In the genomic region with DNA sequence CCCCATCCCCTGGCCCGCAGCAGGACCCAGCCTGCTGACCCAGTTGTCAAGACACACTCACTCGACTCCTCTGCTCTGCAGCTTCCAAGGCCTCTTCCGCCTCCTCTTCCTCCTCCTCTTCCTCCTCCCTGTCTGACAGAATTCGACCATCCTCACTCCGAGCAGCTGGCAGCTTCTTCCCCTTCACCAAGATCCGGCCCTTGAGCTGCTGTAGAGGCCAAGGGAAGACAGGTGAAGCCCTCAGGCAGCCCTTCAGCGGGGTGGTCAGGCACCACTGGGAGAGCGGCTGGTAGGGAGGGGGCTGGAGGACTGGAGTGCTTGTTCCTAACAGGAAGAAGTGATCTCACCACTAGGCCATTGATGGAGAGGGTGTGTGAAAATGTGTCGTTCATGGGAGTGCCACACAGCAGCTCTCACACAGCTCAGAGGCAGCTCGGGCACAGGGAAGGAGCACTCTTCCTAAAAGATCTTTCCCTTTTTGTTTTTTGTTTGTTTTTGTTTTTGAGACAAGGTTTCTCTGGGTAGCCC, we compare ENCODE assay signal across 13 mouse cellular contexts. TPM values are rescaled to one million over a fixed set of nuclear protein-coding genes. Genes with fewer than 3 reads are reported as not detected.
A peak's percentile ranks its signal among the peaks of the same experiment; 100 is the strongest.
DNase-seq lines count a peak whose midpoint lies in the region; ATAC-seq and TF ChIP-seq lines count a peak whose summit lies in the region.
"Had no signal": no experiment of that assay in that cellular context is flagged by ENCODE, and none has a peak within 500 bp of the region (broad histone marks: within the 10 kb centered on the region; RNA-seq: fewer than 3 reads in every experiment).

No protein-coding gene starts in this region.

- WGBS in heart, embryonic 10.5 days, result 14% methylated on average over 10 of the region's 10 CpGs
- 28% methylated on average over 10 of the region's 10 CpGs for WGBS in midbrain, embryonic 13.5 days
- WGBS in midbrain, postnatal 0 days, result 25% methylated on average over 10 of the region's 10 CpGs
- WGBS in limb, embryonic 10.5 days, result 18% methylated on average over 10 of the region's 10 CpGs

- DNase-seq in heart, embryonic 10.5 days (ENCODE audit: low spot score), result no peak
- no peak for DNase-seq in heart, adult 8-10 months (ENCODE audit: low spot score)
- no peak for DNase-seq in midbrain, postnatal 0 days (ENCODE audit: low spot score)
- no peak for DNase-seq in limb, embryonic 10.5 days (ENCODE audit: low spot score)
- peak; percentile 43 for DNase-seq in retina, embryonic 14.5 days (ENCODE audit: low spot score)
- no peak for DNase-seq in kidney, postnatal 36 days
- DNase-seq in left cerebral cortex, adult 11 months (ENCODE audit: low spot score), result no peak
- DNase-seq: cerebellum, adult 8-10 months had no signal

- no peaks in the 10 kb centered on the region for H3K9me3 ChIP-seq in heart, embryonic 10.5 days
- H3K9me3 ChIP-seq in midbrain, embryonic 13.5 days, result no peaks in the 10 kb centered on the region
- no peaks in the 10 kb centered on the region for H3K9me3 ChIP-seq in midbrain, postnatal 0 days (ENCODE audit: low read length)
- H3K9me3 ChIP-seq in limb, embryonic 10.5 days (replicated peaks), result no peaks in the 10 kb centered on the region
- H3K9me3 ChIP-seq: embryonic facial prominence, embryonic 15.5 days; liver, embryonic 15.5 days; midbrain, embryonic 15.5 days had no signal

- H3K36me3 ChIP-seq in heart, embryonic 10.5 days, result peaks cover 28% of the 10 kb centered on the region
- peaks cover 10% of the 10 kb centered on the region for H3K36me3 ChIP-seq in midbrain, embryonic 13.5 days
- H3K36me3 ChIP-seq in midbrain, postnatal 0 days (ENCODE audit: insufficient read depth, low read length), result peaks cover 9% of the 10 kb centered on the region; the same call in 1 of the 2 replicates
- peaks cover 21% of the 10 kb centered on the region for H3K36me3 ChIP-seq in limb, embryonic 10.5 days
- H3K36me3 ChIP-seq: midbrain, embryonic 15.5 days had no signal

- ATAC-seq in midbrain, embryonic 13.5 days, result no peak
- ATAC-seq in midbrain, postnatal 0 days (ENCODE audit: low FRiP score), result no peak
- ATAC-seq: midbrain, embryonic 15.5 days had no signal

- H3K4me1 ChIP-seq in heart, embryonic 10.5 days, result peaks cover 26% of the 10 kb centered on the region
- peaks cover 12% of the 10 kb centered on the region for H3K4me1 ChIP-seq in midbrain, embryonic 13.5 days (replicated peaks)
- H3K4me1 ChIP-seq in midbrain, postnatal 0 days (ENCODE audit: insufficient read depth, low read length), result peaks cover 5% of the 10 kb centered on the region; the same call in 1 of the 2 replicates
- peaks cover 11% of the 10 kb centered on the region for H3K4me1 ChIP-seq in limb, embryonic 10.5 days
- H3K4me1 ChIP-seq: embryonic facial prominence, embryonic 15.5 days; midbrain, embryonic 15.5 days had no signal

- H3K27me3 ChIP-seq in heart, embryonic 10.5 days (ENCODE audit: insufficient read depth, poor library complexity, severe bottlenecking), result peaks cover 30% of the 10 kb centered on the region
- H3K27me3 ChIP-seq in midbrain, embryonic 13.5 days, result peaks cover 15% of the 10 kb centered on the region
- peaks cover under 1% of the 10 kb centered on the region; the same call in 1 of the 2 replicates for H3K27me3 ChIP-seq in midbrain, postnatal 0 days (ENCODE audit: insufficient read depth, low read length)
- peaks cover 24% of the 10 kb centered on the region for H3K27me3 ChIP-seq in limb, embryonic 10.5 days (ENCODE audit: low read depth, poor library complexity, severe bottlenecking)
- H3K27me3 ChIP-seq: CH12.LX had no signal

- H3K27ac ChIP-seq in heart, embryonic 10.5 days, result peak overlapping the region; percentile 57; the same call in 1 of the 2 replicates
- H3K27ac ChIP-seq in midbrain, embryonic 13.5 days, result no peak overlapping the region
- H3K27ac ChIP-seq in midbrain, postnatal 0 days (ENCODE audit: low read depth, low read length), result no peak overlapping the region
- H3K27ac ChIP-seq in limb, embryonic 10.5 days, result 0 out of 2 replicates have a peak overlapping the region, but pooled peaks have one; percentile 44
- H3K27ac ChIP-seq: embryonic facial prominence, embryonic 15.5 days; liver, embryonic 15.5 days; midbrain, embryonic 15.5 days had no signal

- no peak overlapping the region for H3K9ac ChIP-seq in midbrain, embryonic 13.5 days (replicated peaks)
- H3K9ac ChIP-seq in midbrain, postnatal 0 days (replicated peaks; ENCODE audit: low read length, poor library complexity, severe bottlenecking), result no peak overlapping the region
- H3K9ac ChIP-seq: embryonic facial prominence, embryonic 15.5 days; liver, embryonic 15.5 days; midbrain, embryonic 15.5 days had no signal

- H3K4me2 ChIP-seq in midbrain, embryonic 13.5 days (replicated peaks), result 0 out of 2 replicates have a peak overlapping the region, but pooled peaks have one; percentile 3
- H3K4me2 ChIP-seq in midbrain, postnatal 0 days (ENCODE audit: low read depth, low read length, poor library complexity, severe bottlenecking), result no peak overlapping the region
- H3K4me2 ChIP-seq: embryonic facial prominence, embryonic 15.5 days; liver, embryonic 15.5 days; midbrain, embryonic 15.5 days had no signal

- TF ChIP-seq CTCF in midbrain, postnatal 0 days (IDR thresholded peaks at IDR 0.05), result no peak

- H3K4me3 ChIP-seq in heart, embryonic 10.5 days, result peak overlapping the region; percentile 20
- no peak overlapping the region for H3K4me3 ChIP-seq in midbrain, embryonic 13.5 days (replicated peaks)
- no peak overlapping the region for H3K4me3 ChIP-seq in midbrain, postnatal 0 days (ENCODE audit: low read depth, low read length)
- no peak overlapping the region for H3K4me3 ChIP-seq in limb, embryonic 10.5 days
- H3K4me3 ChIP-seq: embryonic facial prominence, embryonic 15.5 days; liver, embryonic 15.5 days; midbrain, embryonic 15.5 days had no signal

RNA-seq across cellular contexts. Expression of a gene that starts 26.6 kb away (rescaled TPM):
- 3.6 and 4.8 TPM in 2 replicates for polyA plus RNA-seq in heart, embryonic 10.5 days (2016; fragmentation: Nextera tagmentation; extraction: Ambion mirVana)
- total RNA-seq in heart, adult 8-10 months (2022), result 10 to 100 TPM; 10.7 to 19.1 (median 12.1) TPM
- 0.99 and 1.1 TPM in 2 replicates for polyA plus RNA-seq in midbrain, embryonic 13.5 days (2015; fragmentation: Nextera tagmentation; extraction: Ambion mirVana)
- total RNA-seq in midbrain, postnatal 0 days (2014; rRNA removed), result 9.4 and 9.7 TPM in 2 replicates
- 4.7 and 4.9 TPM in 2 replicates for polyA plus RNA-seq in midbrain, postnatal 0 days (2015; fragmentation: Nextera tagmentation; extraction: Ambion mirVana)
- 1.5 and 1.8 TPM in 2 replicates for polyA plus RNA-seq in limb, embryonic 10.5 days (2016; fragmentation: Nextera tagmentation; extraction: Ambion mirVana)

RNA-seq across cellular contexts. Expression of a gene that starts 26.6 kb away (rescaled TPM):
- polyA plus RNA-seq in heart, embryonic 10.5 days (2016; fragmentation: Nextera tagmentation; extraction: Ambion mirVana), result 9.8 and 10.2 TPM in 2 replicates
- 10 to 100 TPM; 24.1 to 39.8 (median 32.0) TPM for total RNA-seq in heart, adult 8-10 months (2022)
- 6.5 and 7.8 TPM in 2 replicates for polyA plus RNA-seq in midbrain, embryonic 13.5 days (2015; fragmentation: Nextera tagmentation; extraction: Ambion mirVana)
- total RNA-seq in midbrain, postnatal 0 days (2014; rRNA removed), result 21.8 and 22.9 TPM in 2 replicates
- polyA plus RNA-seq in midbrain, postnatal 0 days (2015; fragmentation: Nextera tagmentation; extraction: Ambion mirVana), result 17.5 and 21.8 TPM in 2 replicates
- polyA plus RNA-seq in limb, embryonic 10.5 days (2016; fragmentation: Nextera tagmentation; extraction: Ambion mirVana), result 4.0 and 5.1 TPM in 2 replicates

RNA-seq across cellular contexts. Expression of a gene that starts 41.2 kb away (rescaled TPM):
- polyA plus RNA-seq in heart, embryonic 10.5 days (2016; fragmentation: Nextera tagmentation; extraction: Ambion mirVana), result 1.8 and 2.8 TPM in 2 replicates
- 10 to 100 TPM; 15.9 to 18.6 (median 17.0) TPM for total RNA-seq in heart, adult 8-10 months (2022)
- polyA plus RNA-seq in midbrain, embryonic 13.5 days (2015; fragmentation: Nextera tagmentation; extraction: Ambion mirVana), result 3.5 and 3.9 TPM in 2 replicates
- total RNA-seq in midbrain, postnatal 0 days (2014; rRNA removed), result 15.5 and 19.1 TPM in 2 replicates
- polyA plus RNA-seq in midbrain, postnatal 0 days (2015; fragmentation: Nextera tagmentation; extraction: Ambion mirVana), result 3.2 and 4.5 TPM in 2 replicates
- 1.8 and 2.4 TPM in 2 replicates for polyA plus RNA-seq in limb, embryonic 10.5 days (2016; fragmentation: Nextera tagmentation; extraction: Ambion mirVana)

RNA-seq across cellular contexts. Expression of a gene that starts 46.7 kb away (rescaled TPM):
- polyA plus RNA-seq in heart, embryonic 10.5 days (2016; fragmentation: Nextera tagmentation; extraction: Ambion mirVana), result 113 and 137 TPM in 2 replicates
- 10 to 100 TPM; 54.2 to 95.5 (median 77.9) TPM for total RNA-seq in heart, adult 8-10 months (2022)
- 177 and 178 TPM in 2 replicates for polyA plus RNA-seq in midbrain, embryonic 13.5 days (2015; fragmentation: Nextera tagmentation; extraction: Ambion mirVana)
- 154 and 191 TPM in 2 replicates for total RNA-seq in midbrain, postnatal 0 days (2014; rRNA removed)
- polyA plus RNA-seq in midbrain, postnatal 0 days (2015; fragmentation: Nextera tagmentation; extraction: Ambion mirVana), result 165 and 173 TPM in 2 replicates
- polyA plus RNA-seq in limb, embryonic 10.5 days (2016; fragmentation: Nextera tagmentation; extraction: Ambion mirVana), result 260 and 269 TPM in 2 replicates

RNA-seq across cellular contexts. Expression of a gene that starts 46.9 kb away (rescaled TPM):
- 58.4 and 59.0 TPM in 2 replicates for polyA plus RNA-seq in heart, embryonic 10.5 days (2016; fragmentation: Nextera tagmentation; extraction: Ambion mirVana)
- 10 to 100 TPM; 67.2 to 74.7 (median 70.0) TPM for total RNA-seq in heart, adult 8-10 months (2022)
- 45.2 and 49.9 TPM in 2 replicates for polyA plus RNA-seq in midbrain, embryonic 13.5 days (2015; fragmentation: Nextera tagmentation; extraction: Ambion mirVana)
- total RNA-seq in midbrain, postnatal 0 days (2014; rRNA removed), result 48.6 and 56.3 TPM in 2 replicates
- polyA plus RNA-seq in midbrain, postnatal 0 days (2015; fragmentation: Nextera tagmentation; extraction: Ambion mirVana), result 39.1 and 40.5 TPM in 2 replicates
- 60.5 and 63.1 TPM in 2 replicates for polyA plus RNA-seq in limb, embryonic 10.5 days (2016; fragmentation: Nextera tagmentation; extraction: Ambion mirVana)

Comparison
In these comparisons a context has a peak if more than half of its experiments do, and no peak if none do; other contexts are left out.
1. H3K27ac ChIP-seq: peak in heart, embryonic 10.5 days (single experiment) and limb, embryonic 10.5 days (single experiment); none in midbrain, embryonic 13.5 days (single experiment) and midbrain, postnatal 0 days (single experiment).